Mouse (Mus musculus): Measurements from ENCODE around the gene Wdr66.

Gene Wdr66

GRCm38 (mm10) chr5:123270917-123271316, 19.0 kb downstream of the Wdr66 start:
- in situ Hi-C loops (cut with MseI, MboI) = no loop called here

GRCm38 (mm10) chr5:123272927-123273326, 21.0 kb downstream of the Wdr66 start:
- in situ Hi-C loops (cut with MseI, MboI) = no loop called here

- in situ Hi-C loops (cut with MseI, MboI) = no loop called here
Measured at GRCm38 (mm10) chr5:123276636-123277341, 24.9 kb downstream of the Wdr66 start.

GRCm38 (mm10) chr5:123277342-123277701, 25.4 kb downstream of the Wdr66 start:
- in situ Hi-C loops (cut with MseI, MboI) = no loop called here

- in situ Hi-C loops (cut with MseI, MboI) = no loop called here
Measured at GRCm38 (mm10) chr5:123277704-123278103, 25.8 kb downstream of the Wdr66 start.

GRCm38 (mm10) chr5:123279248-123279647, 27.3 kb downstream of the Wdr66 start:
- in situ Hi-C loops (cut with MseI, MboI) = no loop called here

GRCm38 (mm10) chr5:123281336-123282136, 29.6 kb downstream of the Wdr66 start:
- in situ Hi-C loops (cut with MseI, MboI) = no loop called here

- in situ Hi-C loops (cut with MseI, MboI) = no loop called here
Measured at GRCm38 (mm10) chr5:123285174-123285573, 33.3 kb downstream of the Wdr66 start.

- in situ Hi-C loops (cut with MseI, MboI) = no loop called here
Measured at GRCm38 (mm10) chr5:123288079-123288478, 36.2 kb downstream of the Wdr66 start.

- in situ Hi-C loops (cut with MseI, MboI) = no loop called here
Measured at GRCm38 (mm10) chr5:123294653-123295052, 42.8 kb downstream of the Wdr66 start.

GRCm38 (mm10) chr5:123296224-123296806, 44.4 kb downstream of the Wdr66 start:
- in situ Hi-C loops (cut with MseI, MboI) = no loop called here

GRCm38 (mm10) chr5:123296972-123297754, 45.3 kb downstream of the Wdr66 start:
- in situ Hi-C loops (cut with MseI, MboI) = no loop called here

GRCm38 (mm10) chr5:123297830-123298229, 45.9 kb downstream of the Wdr66 start:
- in situ Hi-C loops (cut with MseI, MboI) = no loop called here

GRCm38 (mm10) chr5:123298526-123298925, 46.6 kb downstream of the Wdr66 start:
- in situ Hi-C loops (cut with MseI, MboI) = no loop called here

- in situ Hi-C loops (cut with MseI, MboI) = no loop called here
Measured at GRCm38 (mm10) chr5:123300496-123301034, 48.7 kb downstream of the Wdr66 start.

GRCm38 (mm10) chr5:123301780-123302521, 50.0 kb downstream of the Wdr66 start:
- in situ Hi-C loops (cut with MseI, MboI) = no loop called here

- in situ Hi-C loops (cut with MseI, MboI) = no loop called here
Measured at GRCm38 (mm10) chr5:123307630-123308282, 55.9 kb downstream of the Wdr66 start.

GRCm38 (mm10) chr5:123309816-123310215, 57.9 kb downstream of the Wdr66 start:
- in situ Hi-C loops (cut with MseI, MboI) = no loop called here

- in situ Hi-C loops (cut with MseI, MboI) = no loop called here
Measured at GRCm38 (mm10) chr5:123310221-123310620, 58.3 kb downstream of the Wdr66 start.

- in situ Hi-C loops (cut with MseI, MboI) = no loop called here
Measured at GRCm38 (mm10) chr5:123313058-123313630, 61.2 kb downstream of the Wdr66 start.
